Mouse (Mus musculus): ENCODE data around the gene Grn. TPM values are rescaled to one million over a fixed set of nuclear protein-coding genes. Genes with fewer than 3 reads are reported as not detected.
"Not testable (repeated sequence)": the region's sequence is repeated elsewhere in the genome, so short reads cannot be mapped to it uniquely, and the experiment has no call there.

Grn gene
- polyA plus RNA-seq, 1 experiment from 2014 or later: 215 TPM

- Histone ChIP-seq H3K4me3 (ENCODE audit: low read length) (peak overlapping the region; percentile 80), H3K9ac (ENCODE audit: low read length) (peak overlapping the region; percentile 96), H3K4me1 (ENCODE audit: control insufficient read depth, insufficient read depth, low read length) (peaks cover 21% of the 10 kb centered on the region), H3K4me2 (ENCODE audit: low read depth, low read length) (peak overlapping the region; percentile 91), H3K9me3 (replicated peaks; ENCODE audit: control insufficient read depth, low read length) (no peaks in the 10 kb centered on the region), H3K27me3 (ENCODE audit: control insufficient read depth, insufficient read depth, low read length) (no peaks in the 10 kb centered on the region), H3K27ac (ENCODE audit: low read length) (peak overlapping the region; percentile 96), H3K36me3 (ENCODE audit: control insufficient read depth, insufficient read depth) (peaks cover 16% of the 10 kb centered on the region)
- WGBS: under 1% methylated on average over 79 of the region's 85 CpGs
- peak; percentile 76 for ATAC-seq (replicated peaks; ENCODE audit: extremely low read depth, insufficient read depth, low FRiP score)
Observed at GRCm38 (mm10) chr11:102406900-102407833, 22.9 kb upstream of the Grn start.

GRCm38 (mm10) chr11:102407834-102408215, 22.3 kb upstream of the Grn start, which contains the start of gene Slc25a39:
Gene Slc25a39 (minus strand): TSS chr11:102407946.
- under 1% methylated on average over 19 of the region's 19 CpGs for WGBS
- no peaks in the 10 kb centered on the region for H3K9me3 ChIP-seq (replicated peaks; ENCODE audit: control insufficient read depth, low read length)
- peaks cover 21% of the 10 kb centered on the region for H3K4me1 ChIP-seq (ENCODE audit: control insufficient read depth, insufficient read depth, low read length)
- H3K27me3 ChIP-seq (ENCODE audit: control insufficient read depth, insufficient read depth, low read length): no peaks in the 10 kb centered on the region
- peak within 1 kb of the TSS; percentile 91 for H3K4me2 ChIP-seq (ENCODE audit: low read depth, low read length)
- H3K27ac ChIP-seq (ENCODE audit: low read length): peak within 1 kb of the TSS; percentile 96
- H3K36me3 ChIP-seq (ENCODE audit: control insufficient read depth, insufficient read depth): peaks cover 9% of the 10 kb centered on the region
- ATAC-seq (replicated peaks; ENCODE audit: extremely low read depth, insufficient read depth, low FRiP score): peak; percentile 5; the same call in 1 of the 2 replicates
- H3K9ac ChIP-seq (ENCODE audit: low read length): peak within 1 kb of the TSS; percentile 96
- peak within 1 kb of the TSS; percentile 80 for H3K4me3 ChIP-seq (ENCODE audit: low read length)

GRCm38 (mm10) chr11:102408344-102408876, 21.7 kb upstream of the Grn start:
- Histone ChIP-seq H3K4me2 (ENCODE audit: low read depth, low read length) (peak overlapping the region; percentile 91), H3K9me3 (replicated peaks; ENCODE audit: control insufficient read depth, low read length) (no peaks in the 10 kb centered on the region), H3K4me3 (ENCODE audit: low read length) (peak overlapping the region; percentile 80), H3K4me1 (ENCODE audit: control insufficient read depth, insufficient read depth, low read length) (peaks cover 21% of the 10 kb centered on the region), H3K27ac (ENCODE audit: low read length) (peak overlapping the region; percentile 96), H3K9ac (ENCODE audit: low read length) (peak overlapping the region; percentile 96), H3K36me3 (ENCODE audit: control insufficient read depth, insufficient read depth) (peaks cover 4% of the 10 kb centered on the region), H3K27me3 (ENCODE audit: control insufficient read depth, insufficient read depth, low read length) (no peaks in the 10 kb centered on the region)
- peak; percentile 91 for ATAC-seq (replicated peaks; ENCODE audit: extremely low read depth, insufficient read depth, low FRiP score)
- under 1% methylated on average over 32 of the region's 32 CpGs for WGBS

- Histone ChIP-seq H3K4me2 (ENCODE audit: low read depth, low read length) (peak overlapping the region; percentile 91), H3K9ac (ENCODE audit: low read length) (peak overlapping the region; percentile 57), H3K4me3 (ENCODE audit: low read length) (peak overlapping the region; percentile 45), H3K36me3 (ENCODE audit: control insufficient read depth, insufficient read depth) (no peaks in the 10 kb centered on the region; the same call in none of the 2 replicates), H3K27ac (ENCODE audit: low read length) (peak overlapping the region; percentile 92), H3K9me3 (replicated peaks; ENCODE audit: control insufficient read depth, low read length) (no peaks in the 10 kb centered on the region), H3K27me3 (ENCODE audit: control insufficient read depth, insufficient read depth, low read length) (no peaks in the 10 kb centered on the region), H3K4me1 (ENCODE audit: control insufficient read depth, insufficient read depth, low read length) (peaks cover 21% of the 10 kb centered on the region)
- WGBS: 35% methylated on average over 15 of the region's 15 CpGs
- ATAC-seq (replicated peaks; ENCODE audit: extremely low read depth, insufficient read depth, low FRiP score): no peak
Observed at GRCm38 (mm10) chr11:102408888-102409794, 21.0 kb upstream of the Grn start.

GRCm38 (mm10) chr11:102409795-102410330, 20.3 kb upstream of the Grn start:
- Histone ChIP-seq H3K4me3 (ENCODE audit: low read length) (no peak overlapping the region), H3K36me3 (ENCODE audit: control insufficient read depth, insufficient read depth) (no peaks in the 10 kb centered on the region), H3K4me1 (ENCODE audit: control insufficient read depth, insufficient read depth, low read length) (peaks cover 21% of the 10 kb centered on the region), H3K9ac (ENCODE audit: low read length) (no peak overlapping the region), H3K4me2 (ENCODE audit: low read depth, low read length) (no peak overlapping the region), H3K27me3 (ENCODE audit: control insufficient read depth, insufficient read depth, low read length) (no peaks in the 10 kb centered on the region), H3K27ac (ENCODE audit: low read length) (peak overlapping the region; percentile 32; the same call in 1 of the 2 replicates), H3K9me3 (replicated peaks; ENCODE audit: control insufficient read depth, low read length) (no peaks in the 10 kb centered on the region)
- 75% methylated on average over 3 of the region's 3 CpGs for WGBS
- no peak for ATAC-seq (replicated peaks; ENCODE audit: extremely low read depth, insufficient read depth, low FRiP score)

- not testable (repeated sequence) for H3K9ac ChIP-seq (ENCODE audit: low read length); H3K36me3 ChIP-seq (ENCODE audit: control insufficient read depth, insufficient read depth); H3K9me3 ChIP-seq (replicated peaks; ENCODE audit: control insufficient read depth, low read length); H3K4me3 ChIP-seq (ENCODE audit: low read length); H3K27ac ChIP-seq (ENCODE audit: low read length); ATAC-seq (replicated peaks; ENCODE audit: extremely low read depth, insufficient read depth, low FRiP score); H3K27me3 ChIP-seq (ENCODE audit: control insufficient read depth, insufficient read depth, low read length); H3K4me2 ChIP-seq (ENCODE audit: low read depth, low read length)
- peaks cover 20% of the 10 kb centered on the region for H3K4me1 ChIP-seq (ENCODE audit: control insufficient read depth, insufficient read depth, low read length)
- 94% methylated on average over 3 of the region's 3 CpGs for WGBS
Observed at GRCm38 (mm10) chr11:102410345-102410744, 19.8 kb upstream of the Grn start.

GRCm38 (mm10) chr11:102411061-102411460, 19.1 kb upstream of the Grn start:
- Histone ChIP-seq H3K4me1 (ENCODE audit: control insufficient read depth, insufficient read depth, low read length) (peaks cover 13% of the 10 kb centered on the region), H3K27ac (ENCODE audit: low read length) (no peak overlapping the region), H3K4me3 (ENCODE audit: low read length) (no peak overlapping the region), H3K9me3 (replicated peaks; ENCODE audit: control insufficient read depth, low read length) (no peaks in the 10 kb centered on the region), H3K27me3 (ENCODE audit: control insufficient read depth, insufficient read depth, low read length) (no peaks in the 10 kb centered on the region), H3K36me3 (ENCODE audit: control insufficient read depth, insufficient read depth) (no peaks in the 10 kb centered on the region), H3K9ac (ENCODE audit: low read length) (peak overlapping the region; percentile 34), H3K4me2 (ENCODE audit: low read depth, low read length) (no peak overlapping the region)
- ATAC-seq (replicated peaks; ENCODE audit: extremely low read depth, insufficient read depth, low FRiP score): no peak
- 75% methylated on average over 3 of the region's 3 CpGs for WGBS

- WGBS: 7% methylated on average over 11 of the region's 11 CpGs
- no peak overlapping the region for H3K9ac ChIP-seq (ENCODE audit: low read length)
- H3K27me3 ChIP-seq (ENCODE audit: control insufficient read depth, insufficient read depth, low read length): no peaks in the 10 kb centered on the region
- peaks cover 7% of the 10 kb centered on the region for H3K4me1 ChIP-seq (ENCODE audit: control insufficient read depth, insufficient read depth, low read length)
- H3K9me3 ChIP-seq (replicated peaks; ENCODE audit: control insufficient read depth, low read length): no peaks in the 10 kb centered on the region
- H3K4me3 ChIP-seq (ENCODE audit: low read length): no peak overlapping the region
- no peak for ATAC-seq (replicated peaks; ENCODE audit: extremely low read depth, insufficient read depth, low FRiP score)
- H3K27ac ChIP-seq (ENCODE audit: low read length): no peak overlapping the region
- H3K36me3 ChIP-seq (ENCODE audit: control insufficient read depth, insufficient read depth): no peaks in the 10 kb centered on the region
- no peak overlapping the region; the same call in 1 of the 2 replicates for H3K4me2 ChIP-seq (ENCODE audit: low read depth, low read length)
Observed at GRCm38 (mm10) chr11:102411704-102412103, 18.4 kb upstream of the Grn start.
